Mouse (Mus musculus) left cerebral cortex, adult 9 months (tissue): Measurements from ENCODE around the gene Chit1.

Experiments used
- DNase-seq, 2 experiments: peaks; one replicate each; pipeline ENCODE4 v3.0.0; 2022; ENCODE audit warnings: low spot score in 2 of 2

The Chit1 gene

DNA sequence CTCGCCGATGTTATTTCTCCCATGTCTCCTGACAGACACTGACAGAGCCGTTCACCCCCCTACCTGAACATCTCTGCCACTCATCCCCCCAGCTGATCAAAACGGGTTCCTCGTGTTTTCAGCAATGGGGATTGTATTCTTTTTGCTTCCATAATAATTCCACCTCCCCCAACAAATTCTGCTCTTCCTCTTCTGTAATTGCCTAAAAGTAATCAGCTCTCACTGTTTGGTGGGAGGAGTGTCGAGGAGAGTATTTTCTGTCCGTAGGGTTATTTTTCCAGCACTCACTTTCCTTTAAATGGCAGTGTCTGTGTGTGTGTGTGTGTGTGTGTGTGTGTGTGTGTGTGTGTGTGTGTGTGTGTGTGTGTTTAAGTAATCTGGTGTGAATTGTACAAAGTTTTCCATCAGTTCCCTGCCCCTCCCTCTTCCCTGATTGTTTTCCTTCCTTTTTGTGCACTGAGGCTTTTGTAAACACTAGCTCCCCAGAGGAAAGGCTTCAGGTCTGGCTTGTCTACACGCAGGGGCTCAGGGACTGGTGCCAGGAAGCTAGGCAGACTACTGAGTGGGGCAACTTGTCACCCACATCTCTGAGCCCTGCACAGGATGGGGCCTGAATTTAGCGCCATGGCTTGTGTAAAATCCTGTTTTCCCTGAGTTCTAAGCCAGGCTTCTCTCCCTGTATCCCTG, 31.4 kb upstream of the Chit1 start:
- DNase-seq = no peak

DNA sequence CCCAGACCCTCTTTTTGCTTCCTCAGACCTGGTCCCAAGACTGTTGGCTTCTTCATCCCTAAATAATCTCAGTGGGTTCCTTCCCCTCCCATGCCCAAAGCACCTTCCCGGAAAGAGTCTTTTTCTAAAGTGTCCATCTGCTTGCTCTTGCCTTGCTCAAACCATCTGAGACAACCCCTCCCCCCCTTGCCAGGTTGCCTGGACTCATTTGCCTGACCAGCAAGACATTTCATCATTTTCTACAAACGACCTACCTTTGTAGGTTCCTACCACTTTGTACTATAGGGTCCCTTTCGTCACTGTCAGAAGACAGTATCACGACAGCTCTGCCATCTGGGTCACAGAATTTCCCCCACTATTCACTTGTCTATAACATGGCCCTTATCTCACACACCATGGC, 30.6 kb upstream of the Chit1 start:
- no peak for DNase-seq

DNA sequence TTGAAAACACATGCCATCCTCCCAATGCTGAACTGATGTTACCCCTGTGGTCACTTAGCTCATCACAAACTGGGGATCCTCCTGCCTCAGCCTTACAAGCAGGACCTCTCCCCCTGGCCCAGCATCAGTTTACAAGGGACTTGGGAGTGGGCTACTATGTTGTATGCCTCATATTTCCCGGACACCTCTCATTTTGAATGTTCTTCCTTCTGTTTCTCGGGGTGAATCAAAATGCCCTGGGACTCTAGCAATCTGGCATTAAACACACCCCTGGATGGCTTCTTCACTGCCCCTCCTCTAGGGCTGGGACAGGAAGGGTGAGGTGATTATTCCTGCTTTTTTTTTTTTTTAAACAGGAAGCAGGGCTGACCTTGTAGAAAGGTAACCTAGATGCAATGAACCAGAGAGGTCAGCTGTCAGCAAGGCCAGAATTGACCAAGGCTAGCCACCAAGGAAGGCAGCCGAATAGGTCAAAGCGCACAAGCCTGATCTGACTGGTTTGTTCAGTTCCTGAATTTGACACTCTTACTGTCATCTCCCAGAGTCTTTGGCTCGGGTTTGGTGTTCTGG, 30.1 kb upstream of the Chit1 start:
- DNase-seq = no peak

DNA sequence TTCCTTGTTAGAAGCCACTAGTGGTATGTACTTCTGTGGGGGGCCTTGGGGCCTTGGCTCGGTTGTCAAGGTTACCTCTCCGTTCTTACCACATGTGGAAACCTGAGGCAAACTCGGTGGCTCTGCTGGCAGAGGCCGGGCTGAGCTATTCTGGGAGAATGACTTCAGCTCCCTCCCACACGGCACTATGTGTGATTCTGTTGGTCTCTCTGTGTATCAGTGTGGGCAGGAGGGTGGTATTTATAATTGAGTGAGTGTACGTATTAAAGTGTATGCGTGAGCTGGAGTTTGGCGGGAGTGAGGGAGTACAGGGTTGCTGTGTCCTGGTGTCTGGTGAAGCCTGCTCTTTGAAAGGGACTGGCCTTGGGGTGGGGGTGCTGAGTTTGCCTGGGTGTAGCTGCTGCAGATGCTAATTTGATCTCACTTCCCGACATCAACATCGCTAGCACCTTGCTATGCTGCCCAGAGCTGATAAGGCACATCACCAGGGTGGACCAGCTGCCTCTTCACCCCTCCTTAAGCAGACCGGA, 28.0 kb upstream of the Chit1 start:
- DNase-seq = peak; percentile 88 to 92

DNA sequence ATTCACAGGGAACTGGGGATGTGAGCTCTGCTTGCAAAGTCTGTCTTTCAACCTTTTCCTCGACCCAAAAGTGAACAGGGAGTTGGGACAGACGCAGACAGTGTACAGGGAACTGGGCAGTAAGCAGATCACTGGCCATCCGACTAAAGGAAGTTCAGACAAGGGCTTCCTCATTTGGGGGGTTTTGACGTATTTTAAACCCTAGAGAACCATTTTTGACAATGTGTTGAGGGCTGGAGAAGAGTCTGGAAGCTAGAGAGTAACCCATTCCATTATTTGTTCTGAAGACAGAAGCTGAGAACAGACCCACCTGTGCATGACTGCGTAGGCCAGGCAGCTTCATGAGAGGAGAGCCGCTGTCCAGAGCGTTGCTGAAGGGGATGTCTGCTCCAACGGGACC, 27.4 kb upstream of the Chit1 start:
- DNase-seq = no peak

DNA sequence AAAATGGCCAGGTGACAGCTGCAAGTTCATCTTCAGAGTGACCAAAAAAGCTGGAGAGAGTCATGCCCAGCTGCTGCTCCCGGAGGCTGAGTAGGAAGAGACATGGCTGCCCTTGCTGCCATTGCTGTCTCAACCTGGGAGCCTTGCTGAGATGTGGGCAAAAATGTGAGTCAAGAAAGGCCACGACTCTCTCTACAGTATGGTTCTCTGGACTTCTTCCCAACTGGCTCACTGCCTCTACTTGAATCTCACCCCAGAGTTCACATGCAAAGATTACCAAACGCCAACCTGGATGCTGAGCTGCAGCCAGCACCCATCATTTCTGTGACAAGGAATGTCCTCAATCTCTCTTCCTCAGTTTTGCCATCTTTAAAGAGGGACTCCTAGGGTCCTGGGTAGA, 26.9 kb upstream of the Chit1 start:
- no peak for DNase-seq

DNA sequence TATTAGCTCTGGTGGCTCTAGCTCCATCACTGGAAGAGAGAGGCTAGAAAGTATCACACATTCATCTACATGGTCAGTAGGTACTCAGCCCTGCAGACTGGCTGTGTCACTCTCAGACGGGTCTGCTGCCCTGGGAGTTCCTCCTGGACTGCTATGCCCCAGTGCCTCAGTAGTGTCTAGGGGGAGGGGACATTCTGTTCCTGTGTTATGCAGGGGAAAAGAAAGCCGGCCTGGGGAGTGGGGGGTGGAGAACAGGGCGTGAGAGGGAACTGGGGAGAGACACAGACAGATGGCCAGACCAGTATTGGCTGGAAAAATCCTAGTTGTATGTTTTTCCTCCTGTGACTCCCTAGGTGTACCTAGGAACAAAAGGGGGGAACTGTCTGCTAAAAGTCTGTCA, 25.0 kb upstream of the Chit1 start:
- no peak for DNase-seq

DNA sequence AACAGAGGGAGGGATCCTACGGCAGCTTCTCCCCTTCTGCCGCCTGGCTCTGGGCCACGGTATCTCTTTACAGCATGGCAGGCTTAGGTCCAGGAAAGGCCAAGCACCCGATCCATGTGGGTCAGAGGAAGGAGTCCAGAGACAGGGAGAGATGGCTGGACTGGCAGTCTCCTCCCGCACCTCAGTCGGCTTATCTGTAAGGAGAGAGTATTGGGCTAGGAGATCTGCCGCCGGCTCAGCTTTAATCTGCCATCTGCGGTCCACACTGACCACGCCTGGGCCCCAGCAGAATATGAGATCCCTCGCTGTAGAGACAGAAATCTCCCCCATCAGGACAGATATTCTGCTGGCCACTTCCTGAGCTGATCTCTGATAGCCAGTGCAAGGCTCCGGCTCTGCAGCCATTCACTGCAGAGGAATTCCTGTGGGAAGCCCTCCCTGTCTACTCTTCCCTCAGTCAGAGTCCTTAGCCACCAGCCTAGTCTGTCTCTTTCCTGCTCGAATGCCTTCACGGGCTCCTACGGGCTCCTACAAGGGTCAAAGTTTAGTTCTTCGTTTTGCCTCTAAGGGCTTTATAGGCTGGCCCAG, 24.1 kb upstream of the Chit1 start:
- DNase-seq = no peak

DNA sequence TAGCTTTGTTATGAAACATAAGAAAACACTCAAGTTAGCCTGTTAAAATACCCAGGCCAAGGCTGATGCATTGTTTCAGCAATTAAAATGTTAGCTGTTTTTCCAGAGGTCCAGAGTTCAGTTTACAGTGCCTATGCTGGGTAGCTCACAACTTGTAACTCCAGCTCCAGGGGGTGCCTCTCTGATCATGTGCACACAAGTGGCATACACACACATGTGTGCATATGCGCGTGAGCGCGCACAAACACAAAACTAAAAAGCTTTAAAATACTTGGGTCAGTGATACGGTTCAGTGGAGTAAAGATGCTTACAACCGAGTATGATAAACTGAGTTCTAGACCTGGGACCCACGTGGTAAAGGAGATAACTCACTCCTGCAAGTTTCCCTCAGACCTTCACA, 22.0 kb upstream of the Chit1 start:
- DNase-seq = no peak

DNA sequence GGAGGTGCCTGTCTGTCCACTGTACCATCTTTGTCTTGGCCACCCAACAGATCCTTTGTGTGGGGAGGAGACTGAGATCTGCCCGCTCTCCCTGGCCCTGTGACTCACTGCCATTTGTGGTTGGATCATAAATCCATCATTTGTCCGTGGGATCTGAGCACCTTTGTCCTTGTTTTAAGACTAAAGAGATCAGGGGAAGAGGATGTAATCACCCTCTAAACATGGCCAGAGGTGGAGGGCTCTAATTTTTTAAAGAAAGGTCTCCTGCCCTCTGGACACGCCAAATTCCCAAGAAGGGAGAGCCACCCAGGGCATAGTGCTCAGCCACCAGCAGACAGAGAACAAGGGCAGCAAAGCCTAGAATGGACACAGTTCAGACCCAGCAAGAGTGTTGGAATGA, 19.2 kb upstream of the Chit1 start:
- no peak for DNase-seq

DNA sequence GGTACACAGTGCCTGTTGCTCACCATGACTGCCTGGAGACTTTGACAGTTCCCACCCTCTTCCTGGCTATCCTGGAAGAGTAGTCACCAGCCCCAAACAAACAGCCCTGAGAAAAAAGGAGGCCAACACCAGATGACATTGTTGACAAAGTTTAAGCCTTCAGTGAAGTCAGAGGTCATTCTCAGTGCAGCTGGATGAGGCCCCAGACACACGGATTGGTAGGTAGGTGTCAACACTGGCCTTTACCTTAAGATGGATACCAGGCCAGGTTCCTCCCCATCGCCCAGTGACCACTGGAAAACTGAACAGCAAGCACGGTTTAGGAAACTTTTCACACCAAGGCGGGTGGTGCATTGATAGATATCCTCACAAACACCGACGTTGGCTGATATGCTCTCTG, 18.7 kb upstream of the Chit1 start:
- DNase-seq = no peak

DNA sequence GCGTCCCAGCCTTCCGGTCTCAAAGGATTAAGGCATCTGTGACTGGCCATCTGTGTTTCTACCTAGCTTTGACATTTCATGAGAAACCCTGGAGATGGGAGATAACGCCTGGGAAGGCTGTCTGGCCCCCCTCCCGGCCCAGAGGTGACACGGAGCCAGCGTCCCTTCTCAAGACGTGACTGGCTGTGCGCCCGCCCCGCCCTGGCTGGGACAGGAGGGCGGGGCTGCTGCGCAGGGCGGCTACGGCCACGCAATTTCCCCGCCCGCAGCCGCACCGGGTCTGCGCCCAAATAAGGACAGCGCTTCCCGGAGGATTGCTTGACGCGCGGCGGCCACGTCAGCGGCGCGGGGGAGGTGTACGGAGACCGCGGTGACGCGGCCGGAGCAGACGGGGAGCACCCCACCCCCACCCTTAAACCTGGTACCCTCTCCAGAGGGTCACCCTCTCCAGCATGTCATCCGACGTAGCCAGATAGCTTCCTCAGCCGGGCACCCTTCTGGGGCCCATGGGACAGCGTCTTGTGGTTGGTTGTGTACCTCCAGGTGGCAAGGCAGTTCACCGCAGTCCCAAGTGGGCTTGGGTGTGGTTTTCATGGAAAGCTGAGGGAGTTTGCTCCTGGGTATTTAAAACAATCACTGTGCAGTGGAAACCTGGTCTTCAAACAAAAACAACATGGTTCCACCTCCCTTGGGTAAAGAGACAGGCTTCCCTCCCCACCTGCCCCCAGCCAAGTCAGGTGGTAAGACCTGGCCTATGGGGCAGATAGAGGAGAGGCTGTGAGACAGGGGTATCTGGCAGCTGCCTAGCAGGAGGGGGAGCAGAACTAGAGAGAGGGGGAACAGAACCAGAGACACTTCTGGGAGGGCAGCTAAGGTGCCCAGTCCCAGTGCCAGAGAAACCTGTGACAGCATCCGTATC, 17.9 kb upstream of the Chit1 start:
- peak; percentile 68 to 86 for DNase-seq

DNA sequence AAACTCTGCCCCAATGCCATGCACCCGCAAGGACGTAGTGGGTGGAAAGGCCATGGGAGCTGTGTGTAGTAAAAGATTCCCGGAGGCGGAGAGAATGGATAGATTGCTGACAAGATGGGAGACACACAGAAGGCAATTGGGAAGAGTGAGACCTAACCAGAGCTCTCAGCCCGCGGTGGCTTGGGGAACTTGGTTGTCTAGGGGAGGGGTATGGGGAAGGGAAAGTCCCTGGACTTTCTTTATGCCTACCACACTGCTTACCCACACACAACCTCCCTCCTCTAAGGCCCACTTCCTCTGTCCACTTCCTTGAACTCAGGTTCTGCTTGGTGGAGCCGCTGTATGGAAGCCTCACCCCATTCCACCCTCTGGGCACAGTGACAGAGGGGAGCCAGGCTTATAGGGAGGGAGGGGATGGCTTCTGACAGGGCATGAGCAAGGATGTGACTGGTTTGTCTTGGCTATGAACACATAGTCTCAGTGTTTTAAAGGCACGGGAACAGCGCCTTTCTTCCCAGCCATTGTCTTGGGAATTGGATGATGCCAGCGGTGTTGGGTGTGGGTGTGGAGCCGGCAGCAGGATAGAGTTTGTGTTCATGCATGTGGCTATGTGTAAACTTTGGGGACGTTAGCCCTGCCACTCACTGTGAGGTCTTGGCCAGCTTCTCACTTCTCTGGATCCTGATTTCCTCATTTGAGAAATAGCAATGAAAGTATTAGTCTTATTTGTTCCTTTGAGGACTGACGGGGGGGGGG, 17.1 kb upstream of the Chit1 start:
- DNase-seq = no peak

DNA sequence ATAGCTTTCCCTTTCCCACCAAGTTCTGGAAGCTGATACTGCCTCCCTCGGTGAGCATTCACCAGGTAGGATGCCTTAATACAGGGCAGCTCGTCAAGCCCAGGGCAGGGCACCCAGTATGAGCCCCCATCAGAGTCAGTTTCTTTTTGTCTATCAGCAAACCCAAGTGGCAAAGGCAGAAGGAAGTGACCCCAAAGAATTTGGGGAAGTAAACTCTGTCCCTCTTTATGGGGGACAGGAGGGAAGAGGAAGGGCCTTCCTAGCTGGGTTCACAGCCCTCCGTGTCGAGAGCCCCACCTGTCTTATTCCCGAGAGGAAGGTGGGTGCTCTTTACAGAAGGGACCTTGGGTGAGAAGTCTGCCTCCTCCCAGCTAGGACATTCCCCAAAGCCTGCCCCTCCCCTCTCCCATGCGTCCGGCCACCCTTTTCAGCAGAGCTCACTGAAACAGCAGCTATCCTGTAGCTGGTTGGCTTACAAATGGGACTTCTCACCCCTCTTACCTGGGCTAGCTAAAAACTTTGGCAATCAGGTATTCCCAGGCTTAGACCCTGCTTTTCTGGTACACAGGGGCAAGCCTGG, 15.9 kb upstream of the Chit1 start:
- DNase-seq = no peak

DNA sequence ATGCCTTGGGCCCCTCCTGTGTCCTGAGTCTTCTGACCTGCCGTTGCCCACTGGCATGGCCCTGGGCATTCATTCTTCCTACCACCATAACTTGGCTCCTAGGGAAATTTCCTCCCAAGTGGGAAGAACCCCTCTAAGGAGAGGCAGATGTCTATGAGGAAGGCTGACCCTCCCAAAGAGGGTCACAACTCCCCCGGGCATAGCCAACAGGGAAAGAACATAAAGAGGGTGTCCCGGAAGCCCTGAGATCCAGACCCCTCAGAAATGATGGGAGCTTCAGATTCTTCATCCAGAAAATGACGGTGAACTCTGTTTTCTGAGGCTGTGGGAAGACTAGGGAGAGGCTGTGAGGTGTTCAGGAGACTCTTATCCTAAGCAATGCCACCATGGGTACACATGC, 15.3 kb upstream of the Chit1 start:
- DNase-seq = no peak

DNA sequence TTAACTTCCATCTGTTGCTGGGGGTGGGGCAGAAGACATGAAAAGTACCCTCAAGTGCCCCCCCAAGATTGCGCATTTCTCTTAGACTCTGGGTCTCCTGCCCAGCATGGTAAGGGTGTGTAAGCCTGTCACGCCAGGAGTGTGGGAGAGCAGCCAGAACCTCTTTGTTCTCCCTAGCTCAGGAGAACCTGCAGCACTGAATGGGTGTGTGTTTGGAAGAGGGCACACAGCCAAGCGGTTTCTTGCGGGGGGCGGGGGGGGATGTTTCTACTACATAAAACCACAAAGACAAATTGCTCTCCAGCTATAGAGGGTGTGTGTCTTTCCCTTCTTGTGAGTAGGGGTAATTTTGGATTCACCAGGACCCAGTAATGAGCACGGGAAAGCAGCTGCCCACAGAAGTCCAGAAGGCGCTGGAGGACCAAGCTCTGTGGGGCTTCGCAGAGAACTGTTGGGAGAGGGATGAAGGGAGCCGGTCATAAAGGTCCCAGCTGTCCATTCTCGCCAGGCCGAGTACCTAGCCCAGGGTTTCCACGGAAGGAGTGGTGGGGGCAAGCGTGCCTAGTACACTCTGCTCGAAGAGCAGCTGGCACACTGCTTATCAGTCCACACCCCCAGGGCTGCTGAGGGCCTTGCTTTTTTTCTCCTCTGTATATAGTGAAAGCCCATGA, 14.6 kb upstream of the Chit1 start:
- no peak for DNase-seq

DNA sequence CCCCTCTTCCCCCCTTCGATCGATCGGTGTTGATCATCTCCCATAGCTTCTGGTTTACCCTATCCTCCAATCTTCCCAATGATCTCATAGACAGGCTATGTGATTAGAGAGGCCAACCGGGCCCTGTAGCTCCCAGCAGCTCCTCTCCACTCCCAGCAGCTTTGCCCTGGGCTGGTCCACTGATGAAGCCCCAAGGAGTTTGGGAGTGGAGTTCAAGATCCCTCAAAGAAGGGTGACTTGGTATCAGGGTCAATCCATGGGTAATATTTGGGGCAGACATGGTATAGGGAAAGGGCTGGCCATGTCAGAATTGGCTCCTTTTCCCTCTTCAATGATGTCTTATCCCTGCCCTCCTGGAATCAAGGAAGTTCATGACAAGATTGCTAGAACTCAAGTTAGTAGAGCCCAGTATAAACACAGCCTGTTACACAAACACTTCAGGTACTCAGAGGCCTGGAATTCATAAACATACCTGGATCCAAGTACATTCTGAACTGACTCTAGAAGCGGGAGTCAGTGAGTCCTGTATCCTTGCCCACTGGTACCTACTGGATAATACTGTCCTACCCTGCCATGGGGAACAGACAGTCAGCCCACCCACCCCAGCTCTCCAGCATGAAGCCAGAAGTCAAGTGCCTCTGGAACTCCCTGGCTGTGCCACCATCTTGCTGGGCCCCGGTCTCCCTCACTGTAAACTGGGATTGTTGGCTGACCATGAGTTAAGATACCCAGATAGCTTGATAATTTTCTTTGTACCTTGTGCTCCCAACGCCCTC, 13.8 kb upstream of the Chit1 start:
- no peak for DNase-seq

DNA sequence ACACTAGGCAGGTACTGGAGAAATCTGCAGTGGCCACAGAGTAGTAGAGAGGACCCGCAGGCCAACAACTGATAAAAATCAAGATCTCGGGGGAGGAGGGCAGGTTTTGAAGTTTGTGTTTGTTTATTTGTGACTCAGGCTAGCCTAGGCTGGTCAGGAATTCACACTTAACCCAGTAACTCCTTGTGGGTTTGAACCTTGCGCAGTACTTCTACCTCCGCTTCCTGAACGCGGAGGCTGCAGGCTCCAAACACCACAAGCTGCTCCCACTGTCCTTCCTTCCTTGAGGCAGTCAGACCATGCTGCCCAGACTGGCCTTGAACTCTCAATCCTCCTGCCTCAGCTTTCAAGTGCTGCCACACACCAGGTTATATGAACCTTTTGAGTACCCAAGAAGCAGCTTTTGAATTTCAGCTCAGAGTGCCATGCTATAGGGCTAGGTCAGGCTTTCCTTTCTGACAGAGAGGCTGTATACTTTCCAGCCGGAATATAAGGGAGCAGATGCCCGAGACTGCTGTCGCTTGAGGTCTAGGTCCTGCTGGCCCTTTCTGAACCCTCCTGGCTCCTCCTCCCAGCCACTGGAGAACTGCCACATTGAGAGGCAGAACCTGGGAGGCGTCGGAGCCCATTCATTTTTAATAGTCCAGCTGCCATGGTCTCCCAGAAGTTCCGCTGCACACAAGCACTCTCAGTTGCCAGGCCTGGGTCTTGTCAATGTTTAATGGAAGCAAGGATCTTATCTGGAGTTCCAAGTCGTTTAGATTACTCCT, 12.9 kb upstream of the Chit1 start:
- no peak for DNase-seq
